Mouse (Mus musculus): ENCODE data around the gene Rplp0. TPM values are rescaled to one million over a fixed set of nuclear protein-coding genes. Genes with fewer than 3 reads are reported as not detected.
"Not testable (repeated sequence)": the region's sequence is repeated elsewhere in the genome, so short reads cannot be mapped to it uniquely, and the experiment has no call there.

The Rplp0 gene
- polyA plus RNA-seq, 1 experiment from 2014 or later, result 1,437 TPM

- no peaks in the 10 kb centered on the region for H3K36me3 ChIP-seq (replicated peaks; ENCODE audit: control insufficient read depth, insufficient read depth, low read depth, low read length)
- H3K9me3 ChIP-seq (replicated peaks; ENCODE audit: control insufficient read depth, low read length), result no peaks in the 10 kb centered on the region
- no peak overlapping the region for H3K27ac ChIP-seq (replicated peaks; ENCODE audit: low read depth, low read length)
- 54% methylated on average over 11 of the region's 11 CpGs for WGBS
- no peak overlapping the region for H3K4me3 ChIP-seq (ENCODE audit: low read depth, low read length)
- ATAC-seq (replicated peaks; ENCODE audit: insufficient number of reproducible peaks, low FRiP score, low TSS enrichment, low read depth), result no peak
- no peak overlapping the region for H3K9ac ChIP-seq (replicated peaks; ENCODE audit: low read length)
- no peaks in the 10 kb centered on the region for H3K27me3 ChIP-seq (ENCODE audit: control insufficient read depth, insufficient read depth, low read length)
- H3K4me2 ChIP-seq (ENCODE audit: low read depth, low read length), result no peak overlapping the region
- DNase-seq (ENCODE audit: low spot score), result no peak
- no peaks in the 10 kb centered on the region for H3K4me1 ChIP-seq (ENCODE audit: control insufficient read depth, insufficient read depth, low read length)
Observed at GRCm38 (mm10) chr5:115569308-115569707, 10.0 kb downstream of the Rplp0 start.

GRCm38 (mm10) chr5:115569721-115570120 is 10.5 kb downstream of the Rplp0 start:
- 78% methylated on average over 4 of the region's 4 CpGs for WGBS
- Histone ChIP-seq H3K4me1 (ENCODE audit: control insufficient read depth, insufficient read depth, low read length) (no peaks in the 10 kb centered on the region), H3K27ac (replicated peaks; ENCODE audit: low read depth, low read length) (no peak overlapping the region), H3K27me3 (ENCODE audit: control insufficient read depth, insufficient read depth, low read length) (no peaks in the 10 kb centered on the region), H3K9ac (replicated peaks; ENCODE audit: low read length) (no peak overlapping the region), H3K4me3 (ENCODE audit: low read depth, low read length) (no peak overlapping the region), H3K9me3 (replicated peaks; ENCODE audit: control insufficient read depth, low read length) (no peaks in the 10 kb centered on the region), H3K4me2 (ENCODE audit: low read depth, low read length) (no peak overlapping the region), H3K36me3 (replicated peaks; ENCODE audit: control insufficient read depth, insufficient read depth, low read depth, low read length) (peaks cover 2% of the 10 kb centered on the region; the same call in 1 of the 2 replicates)
- ATAC-seq (replicated peaks; ENCODE audit: insufficient number of reproducible peaks, low FRiP score, low TSS enrichment, low read depth) (no peak), DNase-seq (ENCODE audit: low spot score) (no peak)

- WGBS, result 92% methylated on average over 7 of the region's 7 CpGs
- no peak overlapping the region for H3K4me3 ChIP-seq (ENCODE audit: low read depth, low read length)
- H3K27me3 ChIP-seq (ENCODE audit: control insufficient read depth, insufficient read depth, low read length), result no peaks in the 10 kb centered on the region
- H3K9me3 ChIP-seq (replicated peaks; ENCODE audit: control insufficient read depth, low read length), result no peaks in the 10 kb centered on the region
- H3K27ac ChIP-seq (replicated peaks; ENCODE audit: low read depth, low read length), result no peak overlapping the region
- H3K4me1 ChIP-seq (ENCODE audit: control insufficient read depth, insufficient read depth, low read length), result no peaks in the 10 kb centered on the region
- ATAC-seq (replicated peaks; ENCODE audit: insufficient number of reproducible peaks, low FRiP score, low TSS enrichment, low read depth) (no peak), DNase-seq (ENCODE audit: low spot score) (no peak)
- no peak overlapping the region for H3K4me2 ChIP-seq (ENCODE audit: low read depth, low read length)
- H3K36me3 ChIP-seq (replicated peaks; ENCODE audit: control insufficient read depth, insufficient read depth, low read depth, low read length), result peaks cover 5% of the 10 kb centered on the region
- H3K9ac ChIP-seq (replicated peaks; ENCODE audit: low read length), result no peak overlapping the region
Observed at GRCm38 (mm10) chr5:115571086-115571485, 11.8 kb downstream of the Rplp0 start.

- no peaks in the 10 kb centered on the region for H3K27me3 ChIP-seq (ENCODE audit: control insufficient read depth, insufficient read depth, low read length)
- H3K36me3 ChIP-seq (replicated peaks; ENCODE audit: control insufficient read depth, insufficient read depth, low read depth, low read length), result peaks cover 5% of the 10 kb centered on the region
- DNase-seq (ENCODE audit: low spot score) (no peak), ATAC-seq (replicated peaks; ENCODE audit: insufficient number of reproducible peaks, low FRiP score, low TSS enrichment, low read depth) (no peak)
- H3K9me3 ChIP-seq (replicated peaks; ENCODE audit: control insufficient read depth, low read length), result no peaks in the 10 kb centered on the region
- no peak overlapping the region; the same call in 1 of the 2 replicates for H3K27ac ChIP-seq (replicated peaks; ENCODE audit: low read depth, low read length)
- H3K9ac ChIP-seq (replicated peaks; ENCODE audit: low read length), result no peak overlapping the region
- WGBS, result 60% methylated on average over 17 of the region's 17 CpGs
- H3K4me2 ChIP-seq (ENCODE audit: low read depth, low read length), result no peak overlapping the region
- H3K4me3 ChIP-seq (ENCODE audit: low read depth, low read length), result no peak overlapping the region
- no peaks in the 10 kb centered on the region for H3K4me1 ChIP-seq (ENCODE audit: control insufficient read depth, insufficient read depth, low read length)
Observed at GRCm38 (mm10) chr5:115572679-115573535, 13.6 kb downstream of the Rplp0 start.

- H3K4me2 ChIP-seq (ENCODE audit: low read depth, low read length), result no peak overlapping the region
- H3K36me3 ChIP-seq (replicated peaks; ENCODE audit: control insufficient read depth, insufficient read depth, low read depth, low read length), result peaks cover 9% of the 10 kb centered on the region
- WGBS, result 94% methylated on average over 8 of the region's 8 CpGs
Observed at GRCm38 (mm10) chr5:115574992-115575391, 15.7 kb downstream of the Rplp0 start.

GRCm38 (mm10) chr5:115577686-115578085 is 18.4 kb downstream of the Rplp0 start:
- H3K36me3 ChIP-seq (replicated peaks; ENCODE audit: control insufficient read depth, insufficient read depth, low read depth, low read length), result peaks cover 25% of the 10 kb centered on the region

More at GRCm38 (mm10) chr5:115574992-115575391, 15.7 kb downstream of the Rplp0 start:
- no peak overlapping the region for H3K27ac ChIP-seq (replicated peaks; ENCODE audit: low read depth, low read length)
- no peaks in the 10 kb centered on the region for H3K4me1 ChIP-seq (ENCODE audit: control insufficient read depth, insufficient read depth, low read length)
- H3K4me3 ChIP-seq (ENCODE audit: low read depth, low read length), result no peak overlapping the region
- H3K9ac ChIP-seq (replicated peaks; ENCODE audit: low read length), result no peak overlapping the region
- H3K27me3 ChIP-seq (ENCODE audit: control insufficient read depth, insufficient read depth, low read length), result no peaks in the 10 kb centered on the region
- no peaks in the 10 kb centered on the region for H3K9me3 ChIP-seq (replicated peaks; ENCODE audit: control insufficient read depth, low read length)
- no peak for ATAC-seq (replicated peaks; ENCODE audit: insufficient number of reproducible peaks, low FRiP score, low TSS enrichment, low read depth)
- DNase-seq (ENCODE audit: low spot score), result no peak

GRCm38 (mm10) chr5:115578922-115579321 is 19.7 kb downstream of the Rplp0 start:
- WGBS, result 96% methylated on average over 14 of the region's 14 CpGs
- H3K4me2 ChIP-seq (ENCODE audit: low read depth, low read length), result no peak overlapping the region
- H3K9ac ChIP-seq (replicated peaks; ENCODE audit: low read length), result no peak overlapping the region
- no peaks in the 10 kb centered on the region for H3K4me1 ChIP-seq (ENCODE audit: control insufficient read depth, insufficient read depth, low read length)
- H3K4me3 ChIP-seq (ENCODE audit: low read depth, low read length), result no peak overlapping the region
- DNase-seq (ENCODE audit: low spot score), result no peak
- no peaks in the 10 kb centered on the region for H3K27me3 ChIP-seq (ENCODE audit: control insufficient read depth, insufficient read depth, low read length)
- ATAC-seq (replicated peaks; ENCODE audit: insufficient number of reproducible peaks, low FRiP score, low TSS enrichment, low read depth), result no peak
- peaks cover 36% of the 10 kb centered on the region for H3K36me3 ChIP-seq (replicated peaks; ENCODE audit: control insufficient read depth, insufficient read depth, low read depth, low read length)
- 0 out of 2 replicates have a peak, but pooled peaks cover 3% of the 10 kb centered on the region for H3K9me3 ChIP-seq (replicated peaks; ENCODE audit: control insufficient read depth, low read length)
- H3K27ac ChIP-seq (replicated peaks; ENCODE audit: low read depth, low read length), result no peak overlapping the region

More at GRCm38 (mm10) chr5:115577686-115578085, 18.4 kb downstream of the Rplp0 start:
- not testable (repeated sequence) for ATAC-seq (replicated peaks; ENCODE audit: insufficient number of reproducible peaks, low FRiP score, low TSS enrichment, low read depth); H3K9ac ChIP-seq (replicated peaks; ENCODE audit: low read length); H3K9me3 ChIP-seq (replicated peaks; ENCODE audit: control insufficient read depth, low read length); H3K4me3 ChIP-seq (ENCODE audit: low read depth, low read length); H3K27ac ChIP-seq (replicated peaks; ENCODE audit: low read depth, low read length); DNase-seq (ENCODE audit: low spot score); H3K27me3 ChIP-seq (ENCODE audit: control insufficient read depth, insufficient read depth, low read length); H3K4me2 ChIP-seq (ENCODE audit: low read depth, low read length); H3K4me1 ChIP-seq (ENCODE audit: control insufficient read depth, insufficient read depth, low read length)
- 95% methylated on average over 4 of the region's 4 CpGs for WGBS

- Histone ChIP-seq H3K4me1 (ENCODE audit: control insufficient read depth, insufficient read depth, low read length) (no peaks in the 10 kb centered on the region), H3K9me3 (replicated peaks; ENCODE audit: control insufficient read depth, low read length) (0 out of 2 replicates have a peak, but pooled peaks cover 3% of the 10 kb centered on the region), H3K9ac (replicated peaks; ENCODE audit: low read length) (no peak overlapping the region), H3K4me3 (ENCODE audit: low read depth, low read length) (no peak overlapping the region), H3K4me2 (ENCODE audit: low read depth, low read length) (no peak overlapping the region), H3K27ac (replicated peaks; ENCODE audit: low read depth, low read length) (no peak overlapping the region), H3K27me3 (ENCODE audit: control insufficient read depth, insufficient read depth, low read length) (no peaks in the 10 kb centered on the region), H3K36me3 (replicated peaks; ENCODE audit: control insufficient read depth, insufficient read depth, low read depth, low read length) (peaks cover 36% of the 10 kb centered on the region)
- no peak for DNase-seq (ENCODE audit: low spot score)
- 91% methylated on average over 5 of the region's 5 CpGs for WGBS
- no peak for ATAC-seq (replicated peaks; ENCODE audit: insufficient number of reproducible peaks, low FRiP score, low TSS enrichment, low read depth)
Observed at GRCm38 (mm10) chr5:115579363-115579762, 20.1 kb downstream of the Rplp0 start.

Data from embryonic facial prominence, embryonic 11.5 days (tissue).